Mouse (Mus musculus): ENCODE results near the gene Nrxn3.

Nrxn3 gene

GRCm38 (mm10) chr12:89888647-89889046 is 1166.0 kb downstream of the Nrxn3 start:
- no peak for DNase-seq (ENCODE audit: extremely low spot score, low read depth, low spot score)

GRCm38 (mm10) chr12:89896901-89897300 is 1174.2 kb downstream of the Nrxn3 start:
- no peak for DNase-seq (ENCODE audit: extremely low spot score, low read depth, low spot score)

- no peak for DNase-seq (ENCODE audit: extremely low spot score, low read depth, low spot score)
Observed at GRCm38 (mm10) chr12:89909578-89909977, 1186.9 kb downstream of the Nrxn3 start.

GRCm38 (mm10) chr12:89918138-89918829 is 1195.6 kb downstream of the Nrxn3 start:
- DNase-seq (ENCODE audit: extremely low spot score, low read depth, low spot score) = no peak

GRCm38 (mm10) chr12:89932338-89932737 is 1209.7 kb downstream of the Nrxn3 start:
- DNase-seq (ENCODE audit: extremely low spot score, low read depth, low spot score) = no peak

GRCm38 (mm10) chr12:89933630-89934029 is 1211.0 kb downstream of the Nrxn3 start:
- no peak for DNase-seq (ENCODE audit: extremely low spot score, low read depth, low spot score)

- no peak for DNase-seq (ENCODE audit: extremely low spot score, low read depth, low spot score)
Observed at GRCm38 (mm10) chr12:89940746-89941145, 1218.1 kb downstream of the Nrxn3 start.

- DNase-seq (ENCODE audit: extremely low spot score, low read depth, low spot score) = no peak
Observed at GRCm38 (mm10) chr12:89945911-89946502, 1223.3 kb downstream of the Nrxn3 start.

GRCm38 (mm10) chr12:89946522-89946921 is 1223.8 kb downstream of the Nrxn3 start:
- no peak for DNase-seq (ENCODE audit: extremely low spot score, low read depth, low spot score)

- DNase-seq (ENCODE audit: extremely low spot score, low read depth, low spot score) = no peak
Observed at GRCm38 (mm10) chr12:89953237-89953636, 1230.6 kb downstream of the Nrxn3 start.

GRCm38 (mm10) chr12:89953649-89954048 is 1231.0 kb downstream of the Nrxn3 start:
- DNase-seq (ENCODE audit: extremely low spot score, low read depth, low spot score) = no peak

GRCm38 (mm10) chr12:89954441-89955070 is 1231.9 kb downstream of the Nrxn3 start:
- no peak for DNase-seq (ENCODE audit: extremely low spot score, low read depth, low spot score)

- no peak for DNase-seq (ENCODE audit: extremely low spot score, low read depth, low spot score)
Observed at GRCm38 (mm10) chr12:89963073-89963472, 1240.4 kb downstream of the Nrxn3 start.

- DNase-seq (ENCODE audit: extremely low spot score, low read depth, low spot score) = no peak
Observed at GRCm38 (mm10) chr12:89976648-89977047, 1254.0 kb downstream of the Nrxn3 start.

- no peak for DNase-seq (ENCODE audit: extremely low spot score, low read depth, low spot score)
Observed at GRCm38 (mm10) chr12:89977479-89977878, 1254.8 kb downstream of the Nrxn3 start.

GRCm38 (mm10) chr12:89979190-89979589 is 1256.5 kb downstream of the Nrxn3 start:
- no peak for DNase-seq (ENCODE audit: extremely low spot score, low read depth, low spot score)

- no peak for DNase-seq (ENCODE audit: extremely low spot score, low read depth, low spot score)
Observed at GRCm38 (mm10) chr12:89982445-89982844, 1259.8 kb downstream of the Nrxn3 start.

- DNase-seq (ENCODE audit: extremely low spot score, low read depth, low spot score) = no peak
Observed at GRCm38 (mm10) chr12:89983399-89983798, 1260.7 kb downstream of the Nrxn3 start.

- no peak for DNase-seq (ENCODE audit: extremely low spot score, low read depth, low spot score)
Observed at GRCm38 (mm10) chr12:89986219-89986618, 1263.5 kb downstream of the Nrxn3 start.

- DNase-seq (ENCODE audit: extremely low spot score, low read depth, low spot score) = no peak
Observed at GRCm38 (mm10) chr12:89993273-89993672, 1270.6 kb downstream of the Nrxn3 start.

GRCm38 (mm10) chr12:89995392-89995791 is 1272.7 kb downstream of the Nrxn3 start:
- no peak for DNase-seq (ENCODE audit: extremely low spot score, low read depth, low spot score)

- no peak for DNase-seq (ENCODE audit: extremely low spot score, low read depth, low spot score)
Observed at GRCm38 (mm10) chr12:90010280-90010679, 1287.6 kb downstream of the Nrxn3 start.

Measured in hindlimb bud, embryonic 11.5 days (tissue).